Mouse (Mus musculus): ENCODE data around the gene Olfr1309. TPM values are rescaled to one million over a fixed set of nuclear protein-coding genes. Genes with fewer than 3 reads are reported as not detected.

The Olfr1309 gene
- polyA plus RNA-seq, 1 experiment from 2014 or later = not detected

GRCm38 (mm10) chr2:111949340-111949739 is 40.7 kb downstream of the Olfr1309 start, which contains the start of gene Olfr1307:
Olfr1307 (minus strand) TSS chr2:111949440.
- no peaks in the 10 kb centered on the region for H3K27me3 ChIP-seq (ENCODE audit: control insufficient read depth, insufficient read depth, low read length)
- no peak within 1 kb of the TSS for H3K27ac ChIP-seq (replicated peaks)
- no peaks in the 10 kb centered on the region for H3K9me3 ChIP-seq (ENCODE audit: control insufficient read depth, low read length)
- 70% methylated on average over 1 of the region's 1 CpGs for WGBS
- ATAC-seq (ENCODE audit: low FRiP score, low TSS enrichment) (no peak), DNase-seq (ENCODE audit: low spot score) (no peak)
- no peaks in the 10 kb centered on the region for H3K36me3 ChIP-seq (ENCODE audit: control insufficient read depth, insufficient read depth, low read length)
- no peak within 1 kb of the TSS for H3K4me3 ChIP-seq (ENCODE audit: low read depth, low read length)
- no peaks in the 10 kb centered on the region for H3K4me1 ChIP-seq (replicated peaks; ENCODE audit: control insufficient read depth, insufficient read depth)
- no peak for TF ChIP-seq EP300 (optimal IDR thresholded peaks at IDR 0.05)
- no peak for TF ChIP-seq CTCF (IDR thresholded peaks at IDR 0.05; ENCODE audit: low read depth)
- H3K4me2 ChIP-seq (replicated peaks; ENCODE audit: low read depth) = no peak within 1 kb of the TSS
- no peak within 1 kb of the TSS for H3K9ac ChIP-seq (ENCODE audit: low read length)

Other genes with a start within 250 kb of the Olfr1309 start
- gene Olfr1301, start 239.3 kb downstream of the Olfr1309 start, polyA plus RNA-seq (2015; fragmentation: Nextera tagmentation; extraction: Ambion mirVana) = not detected in 2 replicates
- gene Olfr1302, start 212.9 kb downstream of the Olfr1309 start, polyA plus RNA-seq (2015; fragmentation: Nextera tagmentation; extraction: Ambion mirVana) = not detected in 2 replicates
- gene Olfr1303, start 169.9 kb downstream of the Olfr1309 start, polyA plus RNA-seq (2015; fragmentation: Nextera tagmentation; extraction: Ambion mirVana) = not detected in 2 replicates
- not detected in 2 replicates for gene Olfr1305, start 113.1 kb downstream of the Olfr1309 start, polyA plus RNA-seq (2015; fragmentation: Nextera tagmentation; extraction: Ambion mirVana)
- not detected in 2 replicates for gene Olfr1306, start 74.0 kb downstream of the Olfr1309 start, polyA plus RNA-seq (2015; fragmentation: Nextera tagmentation; extraction: Ambion mirVana)
- 0.04 TPM in 1 of 2 replicates, not detected in the other for gene Olfr1307, start 40.8 kb downstream of the Olfr1309 start, polyA plus RNA-seq (2015; fragmentation: Nextera tagmentation; extraction: Ambion mirVana)
- gene Olfr1308, start 25.3 kb downstream of the Olfr1309 start, polyA plus RNA-seq (2015; fragmentation: Nextera tagmentation; extraction: Ambion mirVana) = not detected in 2 replicates
- not detected in 2 replicates for gene Olfr1310, start 22.4 kb upstream of the Olfr1309 start, polyA plus RNA-seq (2015; fragmentation: Nextera tagmentation; extraction: Ambion mirVana)
- not detected in 2 replicates for gene Olfr1311, start 34.1 kb upstream of the Olfr1309 start, polyA plus RNA-seq (2015; fragmentation: Nextera tagmentation; extraction: Ambion mirVana)
- not detected in 2 replicates for gene Olfr1312, start 60.0 kb upstream of the Olfr1309 start, polyA plus RNA-seq (2015; fragmentation: Nextera tagmentation; extraction: Ambion mirVana)
- gene Olfr1313, start 87.6 kb upstream of the Olfr1309 start, polyA plus RNA-seq (2015; fragmentation: Nextera tagmentation; extraction: Ambion mirVana) = not detected in 2 replicates
- not detected in 2 replicates for gene Olfr1314, start 106.5 kb upstream of the Olfr1309 start, polyA plus RNA-seq (2015; fragmentation: Nextera tagmentation; extraction: Ambion mirVana)
- gene Olfr1315-ps1, start 125.2 kb upstream of the Olfr1309 start, polyA plus RNA-seq (2015; fragmentation: Nextera tagmentation; extraction: Ambion mirVana) = not detected in 2 replicates
- not detected in 2 replicates for gene Olfr1316, start 144.7 kb upstream of the Olfr1309 start, polyA plus RNA-seq (2015; fragmentation: Nextera tagmentation; extraction: Ambion mirVana)
- gene Olfr1317, start 150.0 kb upstream of the Olfr1309 start, polyA plus RNA-seq (2015; fragmentation: Nextera tagmentation; extraction: Ambion mirVana) = not detected in 2 replicates
- 0.05 TPM in 1 of 2 replicates, not detected in the other for gene Olfr1318, start 163.9 kb upstream of the Olfr1309 start, polyA plus RNA-seq (2015; fragmentation: Nextera tagmentation; extraction: Ambion mirVana)
- 40.2 and 52.0 TPM in 2 replicates for gene Lpcat4, start 249.2 kb upstream of the Olfr1309 start, polyA plus RNA-seq (2015; fragmentation: Nextera tagmentation; extraction: Ambion mirVana)